Mouse (Mus musculus) brain, embryonic 18.5 days (tissue): ENCODE measurements around the gene Ext2.
A peak's percentile ranks its signal among the peaks of the same experiment; 100 is the strongest.

Source experiments
- DNase-seq: peaks from one replicate; pipeline ENCODE4 v3.0.0-alpha.2; 2012; ENCODE audit warnings: low read depth, low spot score

Ext2 gene

GRCm38 (mm10) chr2:93806487-93807201, 15.7 kb downstream of the Ext2 start:
- no peak for DNase-seq

- no peak for DNase-seq
These were observed 16.8 kb downstream of the Ext2 start for GRCm38 (mm10) chr2:93805523-93805922.

- DNase-seq, result no peak
These were observed 17.3 kb downstream of the Ext2 start for GRCm38 (mm10) chr2:93805066-93805465.

GRCm38 (mm10) chr2:93802947-93803346, 19.4 kb downstream of the Ext2 start:
- no peak for DNase-seq

- DNase-seq, result no peak
These were observed 21.3 kb downstream of the Ext2 start for GRCm38 (mm10) chr2:93801097-93801496.

- no peak for DNase-seq
These were observed 25.1 kb downstream of the Ext2 start for GRCm38 (mm10) chr2:93797162-93797795.

- DNase-seq, result no peak
These were observed 28.0 kb downstream of the Ext2 start for GRCm38 (mm10) chr2:93794375-93794774.

- DNase-seq, result no peak
These were observed 30.6 kb downstream of the Ext2 start for GRCm38 (mm10) chr2:93791516-93792499.

GRCm38 (mm10) chr2:93790798-93791345, 31.5 kb downstream of the Ext2 start:
- no peak for DNase-seq

GRCm38 (mm10) chr2:93788557-93788956, 33.8 kb downstream of the Ext2 start:
- no peak for DNase-seq

- DNase-seq, result peak; percentile 72
These were observed 36.2 kb downstream of the Ext2 start for GRCm38 (mm10) chr2:93786175-93786574.

GRCm38 (mm10) chr2:93785432-93785798, 37.0 kb downstream of the Ext2 start:
- no peak for DNase-seq

GRCm38 (mm10) chr2:93784721-93785431, 37.5 kb downstream of the Ext2 start:
- DNase-seq, result no peak

GRCm38 (mm10) chr2:93783926-93784539, 38.3 kb downstream of the Ext2 start:
- no peak for DNase-seq

- no peak for DNase-seq
These were observed 39.7 kb downstream of the Ext2 start for GRCm38 (mm10) chr2:93782682-93783081.

- no peak for DNase-seq
These were observed 40.2 kb downstream of the Ext2 start for GRCm38 (mm10) chr2:93782156-93782555.

GRCm38 (mm10) chr2:93780528-93780927, 41.8 kb downstream of the Ext2 start:
- no peak for DNase-seq

- DNase-seq, result no peak
These were observed 42.5 kb downstream of the Ext2 start for GRCm38 (mm10) chr2:93779897-93780208.

- DNase-seq, result no peak
These were observed 43.1 kb downstream of the Ext2 start for GRCm38 (mm10) chr2:93779081-93779896.

GRCm38 (mm10) chr2:93778616-93779015, 43.8 kb downstream of the Ext2 start:
- no peak for DNase-seq
